Mouse (Mus musculus) left cerebral cortex, adult 18-20 months (tissue): Measurements from ENCODE around the gene Crabp2. TPM values are rescaled to one million over a fixed set of nuclear protein-coding genes. Genes with fewer than 3 reads are reported as not detected.

ENCODE experiments used
- total RNA-seq, 2 experiments: library from RNA; stranded (reverse); gene quantifications; 2 replicates each; pipeline ENCODE4 v1.2.3; 2021

Gene Crabp2
- total RNA-seq, 2 experiments from 2014 or later = 7.9 to 8.4 TPM

Other genes with a start within 250 kb of the Crabp2 start
- under 1 TPM in 1 of 2 experiments, not detected in 1; 0.79 TPM for gene Lrrc71, start 200.0 kb upstream of the Crabp2 start, total RNA-seq
- under 1 TPM; 0.49 to 0.95 TPM for gene Ntrk1, start 153.5 kb upstream of the Crabp2 start, total RNA-seq
- under 1 TPM; 0.72 to 0.96 TPM for gene Insrr, start 151.7 kb upstream of the Crabp2 start, total RNA-seq
- 1 to 10 TPM; 7.0 to 7.5 TPM for gene Pear1, start 124.4 kb upstream of the Crabp2 start, total RNA-seq
- not detected for gene Sh2d2a, start 101.9 kb upstream of the Crabp2 start, total RNA-seq
- gene Prcc, start 63.1 kb upstream of the Crabp2 start, total RNA-seq = 10 to 100 TPM; 58.4 to 59.5 TPM
- 100 to 1,000 TPM; 154 TPM for gene Hdgf, start 42.3 kb upstream of the Crabp2 start, total RNA-seq
- 10 to 100 TPM; 53.6 to 53.7 TPM for gene Mrpl24, start 29.2 kb upstream of the Crabp2 start, total RNA-seq
- 10 to 100 TPM; 13.4 to 14.0 TPM for gene Isg20l2, start 18.4 kb upstream of the Crabp2 start, total RNA-seq
- 10 to 100 TPM; 19.2 to 21.2 TPM for gene Rrnad1, start 17.9 kb upstream of the Crabp2 start, total RNA-seq
- 1 to 10 TPM; 4.6 to 9.5 TPM for gene Nes, start 22.4 kb downstream of the Crabp2 start, total RNA-seq
- 100 to 1,000 TPM; 221 to 244 TPM for gene Bcan, start 51.6 kb downstream of the Crabp2 start, total RNA-seq
- gene Hapln2, start 78.9 kb downstream of the Crabp2 start, total RNA-seq = 10 to 100 TPM; 22.6 to 24.1 TPM
- 10 to 100 TPM; 14.8 to 19.5 TPM for gene Gpatch4, start 94.4 kb downstream of the Crabp2 start, total RNA-seq
- gene Naxe, start 109.8 kb downstream of the Crabp2 start, total RNA-seq = 10 to 100 TPM; 76.2 to 77.0 TPM
- not detected for gene Ttc24, start 129.6 kb downstream of the Crabp2 start, total RNA-seq
- under 1 TPM; 0.16 to 0.30 TPM for gene Iqgap3, start 133.3 kb downstream of the Crabp2 start, total RNA-seq
- gene Mef2d, start 193.7 kb downstream of the Crabp2 start, total RNA-seq = 100 to 1,000 TPM; 210 to 213 TPM